Mouse (Mus musculus) 3T3-L1 (cell line): ENCODE data around the gene Trappc2.

Source experiments
- DNase-seq: peaks from one replicate; pipeline ENCODE4 v3.0.0-alpha.2; 2015; ENCODE audit warnings: low read depth, low spot score

Gene Trappc2

GRCm38 (mm10) chrX:166440036-166440615 lies at the start of gene Trappc2:
Gene Trappc2 (plus strand): TSS chrX:166440574.
- peak; percentile 34 for DNase-seq

- DNase-seq = no peak
Measured at GRCm38 (mm10) chrX:166393753-166394152, 46.6 kb upstream of the Trappc2 start.

- no peak for DNase-seq
Measured at GRCm38 (mm10) chrX:166407865-166408264, 32.5 kb upstream of the Trappc2 start.

- DNase-seq = peak; percentile 32
Measured at GRCm38 (mm10) chrX:166416196-166416595, 24.2 kb upstream of the Trappc2 start.

GRCm38 (mm10) chrX:166434812-166435211 lies 5.6 kb upstream of the Trappc2 start:
- DNase-seq = no peak

- peak; percentile 90 for DNase-seq
Measured at GRCm38 (mm10) chrX:166440616-166441063, 266 bp downstream of the Trappc2 start, which contains the start of gene Ofd1. Gene Ofd1 (minus strand): TSS chrX:166440704.

- DNase-seq = no peak
Measured at GRCm38 (mm10) chrX:166444552-166444951, 4.2 kb downstream of the Trappc2 start.

- DNase-seq = no peak
Measured at GRCm38 (mm10) chrX:166453532-166453931, 13.2 kb downstream of the Trappc2 start.

- DNase-seq = no peak
Measured at GRCm38 (mm10) chrX:166454331-166454730, 14.0 kb downstream of the Trappc2 start.

- no peak for DNase-seq
Measured at GRCm38 (mm10) chrX:166455525-166455924, 15.2 kb downstream of the Trappc2 start.

- DNase-seq = no peak
Measured at GRCm38 (mm10) chrX:166468321-166468720, 27.9 kb downstream of the Trappc2 start.

- DNase-seq = no peak
Measured at GRCm38 (mm10) chrX:166472612-166473011, 32.2 kb downstream of the Trappc2 start.

- no peak for DNase-seq
Measured at GRCm38 (mm10) chrX:166477393-166477792, 37.0 kb downstream of the Trappc2 start.

GRCm38 (mm10) chrX:166478631-166479364 lies 38.4 kb downstream of the Trappc2 start:
- peak; percentile 54 for DNase-seq

GRCm38 (mm10) chrX:166479365-166479983 lies 39.1 kb downstream of the Trappc2 start, which contains the start of gene Rab9:
Gene Rab9 (minus strand): TSS chrX:166479867.
- DNase-seq = peak; percentile 91

- no peak for DNase-seq
Measured at GRCm38 (mm10) chrX:166495052-166495451, 54.7 kb downstream of the Trappc2 start.

GRCm38 (mm10) chrX:166497771-166498170 lies 57.4 kb downstream of the Trappc2 start:
- no peak for DNase-seq

GRCm38 (mm10) chrX:166499496-166500190 lies 59.3 kb downstream of the Trappc2 start:
- peak; percentile 57 for DNase-seq
